Mouse (Mus musculus) thymus, adult 2 months (tissue): ENCODE data around the gene Nell2.

Source experiments
- CTCF ChIP-seq: fragments of 200-500 bp; IDR thresholded peaks from 2 replicates; pipeline ENCODE4 v1.5.1; 2012; ENCODE audit warnings: mild to moderate bottlenecking, control low read depth, low read length, moderate library complexity, borderline replicate concordance; ENCODE audit not compliant: control insufficient read depth, poor library complexity, insufficient read depth; ENCODE audit errors: extremely low read depth
- POLR2A ChIP-seq: fragments of 200-500 bp; IDR thresholded peaks from 2 replicates; pipeline ENCODE4 v1.6.1; 2012; ENCODE audit warnings: mild to moderate bottlenecking, low read length, control low read depth, moderate library complexity; ENCODE audit not compliant: control insufficient read depth, poor library complexity, insufficient read depth; ENCODE audit errors: extremely low read depth

DNA sequence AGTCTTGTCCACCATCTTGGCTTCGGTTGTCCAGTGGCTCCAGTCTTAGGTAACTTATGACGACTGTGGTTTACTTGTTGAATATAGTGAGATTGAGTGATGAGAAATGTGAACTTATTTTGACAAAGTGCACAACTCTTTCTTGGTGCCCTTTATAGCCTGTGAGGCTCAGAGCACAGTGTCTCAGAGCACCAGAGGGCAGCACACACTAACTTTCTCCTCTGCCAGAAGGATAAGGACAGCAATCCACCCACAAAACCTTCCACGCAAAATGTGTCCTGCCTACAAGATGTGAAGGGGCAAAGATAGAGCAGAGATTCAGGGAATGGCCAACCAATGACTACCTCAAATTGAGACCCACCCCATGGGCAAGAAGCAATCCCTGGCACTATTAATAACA, 256.2 kb downstream of the Nell2 start:
- TF ChIP-seq POLR2A (no peak), CTCF (no peak)
